Mouse (Mus musculus) CH12.LX (cell line): ENCODE data around the gene Mbl2. TPM values are rescaled to one million over a fixed set of nuclear protein-coding genes. Genes with fewer than 3 reads are reported as not detected.
"Not testable (repeated sequence)": the region's sequence is repeated elsewhere in the genome, so short reads cannot be mapped to it uniquely, and the experiment has no call there.

Experiments
- DNase-seq: peaks from one replicate; pipeline ENCODE4 v3.0.0-alpha.2; 2013; ENCODE audit errors: extremely low read depth
- H3K27ac ChIP-seq: 2 replicates; pipeline ENCODE4 v1.5.1; 2012; ENCODE audit warnings: low read depth, mild to moderate bottlenecking, control low read depth, moderate library complexity; ENCODE audit not compliant: insufficient read depth
- H3K27me3 ChIP-seq: replicated peaks from 2 replicates; pipeline ENCODE3; 2012; ENCODE audit warnings: inconsistent platforms
- H3K36me3 ChIP-seq, 2 experiments: replicated peaks in 1 of 2; 2 replicates each; pipeline versions ENCODE3 to v1.6.1; 2012; ENCODE audit warnings: inconsistent platforms in 1 of 2, low read length in 1 of 2, mild to moderate bottlenecking in 1 of 2, mixed read lengths in 1 of 2, moderate library complexity in 1 of 2; ENCODE audit not compliant: control insufficient read depth in 1 of 2, insufficient read depth in 1 of 2
- H3K4me1 ChIP-seq, 2 experiments: 2 replicates each; pipeline ENCODE4 v1.6.1; 2012; ENCODE audit warnings: inconsistent platforms in 1 of 2, moderate library complexity in 1 of 2; ENCODE audit not compliant: insufficient read depth in 2 of 2, control insufficient read depth in 1 of 2
- H3K4me2 ChIP-seq: 2 replicates; pipeline ENCODE4 v1.6.1; 2012; ENCODE audit warnings: low read depth, mild to moderate bottlenecking, control low read depth; ENCODE audit not compliant: poor library complexity, insufficient read depth, severe bottlenecking
- H3K4me3 ChIP-seq, 3 experiments: fragments of 150-350 bp in 1 of 3; sonication (generic) in 1 of 3; replicated peaks in 1 of 3; 2 replicates each; pipeline versions ENCODE3 to v1.5.1; 2011 to 2012; ENCODE audit warnings: low read depth in 2 of 3, low read length in 2 of 3, mild to moderate bottlenecking in 2 of 3, moderate library complexity in 2 of 3, control low read depth in 1 of 3, improper control_type of control experiment in 1 of 3, inconsistent platforms in 1 of 3, mixed read lengths in 1 of 3; ENCODE audit not compliant: poor library complexity in 1 of 3
- H3K79me2 ChIP-seq: replicated peaks from 2 replicates; pipeline ENCODE4 v1.6.1; 2012; ENCODE audit warnings: mild to moderate bottlenecking, moderate library complexity; ENCODE audit not compliant: control insufficient read depth, poor library complexity, insufficient read depth, severe bottlenecking; ENCODE audit errors: extremely low read depth
- H3K9ac ChIP-seq: 2 replicates; pipeline ENCODE4 v1.6.1; 2012; ENCODE audit warnings: low read depth, mild to moderate bottlenecking, control low read depth, moderate library complexity; ENCODE audit not compliant: insufficient read depth
- H3K9me3 ChIP-seq: replicated peaks from 2 replicates; pipeline ENCODE3; 2012; ENCODE audit warnings: low read length, inconsistent platforms, mixed read lengths
- BHLHE40 ChIP-seq: IDR thresholded peaks from 2 replicates; pipeline ENCODE4 v1.6.1; 2011; ENCODE audit warnings: mild to moderate bottlenecking, low read depth, low read length, improper control_type of control experiment
- CHD1 ChIP-seq: IDR thresholded peaks from 2 replicates; pipeline ENCODE4 v1.6.1; 2012; ENCODE audit warnings: low read depth, low read length, improper control_type of control experiment, inconsistent platforms
- CHD2 ChIP-seq: IDR thresholded peaks from 2 replicates; pipeline ENCODE4 v1.6.1; 2011; ENCODE audit warnings: low read length, improper control_type of control experiment
- ETS1 ChIP-seq: conservative IDR thresholded peaks from 2 replicates; pipeline ENCODE4 v1.6.1; 2012; ENCODE audit warnings: low read depth, mild to moderate bottlenecking, inconsistent platforms, low read length, improper control_type of control experiment, moderate library complexity
- GABPA ChIP-seq: IDR thresholded peaks from 2 replicates; pipeline ENCODE4 v1.6.1; 2012; ENCODE audit warnings: low read depth, low read length, improper control_type of control experiment, inconsistent platforms; ENCODE audit not compliant: insufficient replicate concordance
- HCFC1 ChIP-seq: IDR thresholded peaks from 2 replicates; pipeline ENCODE4 v1.6.1; 2012; ENCODE audit warnings: low read depth, mild to moderate bottlenecking, inconsistent platforms, low read length, improper control_type of control experiment
- JUN ChIP-seq: IDR thresholded peaks from 2 replicates; pipeline ENCODE4 v1.6.1; 2011; ENCODE audit warnings: low read depth, mild to moderate bottlenecking, low read length, improper control_type of control experiment, moderate library complexity; ENCODE audit not compliant: insufficient read depth
- KAT2A ChIP-seq: IDR thresholded peaks from 2 replicates; pipeline ENCODE4 v1.6.1; 2012; ENCODE audit warnings: low read length, improper control_type of control experiment, inconsistent platforms; ENCODE audit not compliant: insufficient replicate concordance
- MAZ ChIP-seq: IDR thresholded peaks from 2 replicates; pipeline ENCODE4 v1.6.1; 2012; ENCODE audit warnings: low read depth, mild to moderate bottlenecking, inconsistent platforms, low read length, improper control_type of control experiment, moderate library complexity
- MEF2A ChIP-seq: IDR thresholded peaks from 2 replicates; pipeline ENCODE4 v1.6.1; 2014; ENCODE audit warnings: low read depth, mild to moderate bottlenecking, inconsistent platforms, low read length, improper control_type of control experiment, borderline replicate concordance
- NELFE ChIP-seq: IDR thresholded peaks from 2 replicates; pipeline ENCODE4 v1.6.1; 2011; ENCODE audit warnings: low read depth, low read length, improper control_type of control experiment
- POLR2AphosphoS2 ChIP-seq: IDR thresholded peaks from 2 replicates; pipeline ENCODE4 v1.6.1; 2011; ENCODE audit warnings: low read depth, low read length, improper control_type of control experiment
- RCOR1 ChIP-seq: conservative IDR thresholded peaks from 2 replicates; pipeline ENCODE4 v1.6.1; 2012; ENCODE audit warnings: low read depth, mild to moderate bottlenecking, inconsistent platforms, low read length, improper control_type of control experiment
- TCF12 ChIP-seq: IDR thresholded peaks from 2 replicates; pipeline ENCODE4 v1.6.1; 2014; ENCODE audit warnings: low read depth, mild to moderate bottlenecking, inconsistent platforms, low read length, improper control_type of control experiment
- dilution Hi-C: fragments of 300-500 bp; cut with MboI; formaldehyde crosslinking; loops from 2 replicates; pipeline ENCODE4 v1.14.3; 2020; ENCODE audit warnings: low sequenced_read_pairs; ENCODE audit not compliant: extremely low pct_unique_long_range_greater_than_20kb, extremely low pct_ligation_motif_present
- in situ Hi-C: fragments of 300-500 bp; cut with MboI; formaldehyde crosslinking; loops from 3 replicates; pipeline ENCODE4 v1.14.3; 2019; ENCODE audit warnings: low sequenced_read_pairs, low pct_ligation_motif_present, low pct_unique_long_range_greater_than_20kb, mixed read lengths
- polyA plus RNA-seq: library from polyadenylated mRNA; unstranded; fragments of >175 nt; gene quantifications from 2 replicates; pipeline ENCODE4 v1.2.1, GENCODE M21; 2012; ENCODE audit warnings: low read depth; ENCODE audit not compliant: insufficient read length
- total RNA-seq, 2 experiments: library from RNA; depleted of rRNA; stranded (reverse); fragments of 300-350 nt in 1 of 2; fragments of >200 nt in 1 of 2; gene quantifications; 2 replicates each; pipeline ENCODE4 v1.2.3; 2012 to 2014

Gene Mbl2
- total and polyA plus RNA-seq, 3 experiments: not detected

GRCm38 (mm10) chr19:30206981-30207380 lies 25.8 kb upstream of the Mbl2 start:
- no peak for DNase-seq
- Histone ChIP-seq H3K4me2 (no peak overlapping the region), H3K4me1 (peaks cover 0 to 3% of the 10 kb centered on the region in 2 experiments; a peak in 2 of 4 replicates), H3K4me3 (no peak overlapping the region), H3K27me3 (no peaks in the 10 kb centered on the region), H3K27ac (no peak overlapping the region), H3K79me2 (no peaks in the 10 kb centered on the region), H3K9me3 (no peaks in the 10 kb centered on the region), H3K36me3 (no peaks in the 10 kb centered on the region), H3K9ac (no peak overlapping the region)
- dilution Hi-C loops (no loop called here), in situ Hi-C loops (loop anchor here (10.0 kb wide), 1 partner anchor 382 kb away; no protein-coding TSS in a partner anchor)
- TF ChIP-seq CHD2: no peak

GRCm38 (mm10) chr19:30209006-30209405 lies 23.7 kb upstream of the Mbl2 start:
- H3K9ac ChIP-seq, H3K27ac ChIP-seq, H3K4me1 ChIP-seq, H3K4me3 ChIP-seq, H3K27me3 ChIP-seq, H3K9me3 ChIP-seq, H3K36me3 ChIP-seq, H3K4me2 ChIP-seq, DNase-seq, H3K79me2 ChIP-seq, dilution Hi-C loops: not testable (repeated sequence)
- in situ Hi-C loops: loop anchor here (10.0 kb wide), 1 partner anchor 384 kb away; no protein-coding TSS in a partner anchor

- Histone ChIP-seq H3K27ac (no peak overlapping the region), H3K4me2 (no peak overlapping the region), H3K4me1 (peaks cover 0 to 3% of the 10 kb centered on the region in 2 experiments; a peak in 2 of 4 replicates), H3K9me3 (no peaks in the 10 kb centered on the region), H3K27me3 (no peaks in the 10 kb centered on the region), H3K79me2 (no peaks in the 10 kb centered on the region)
- dilution Hi-C loops: no loop called here
- TF ChIP-seq GABPA: no peak
- TF ChIP-seq HCFC1: no peak
- TF ChIP-seq TCF12: no peak
- no peak for TF ChIP-seq NELFE
- no peak for TF ChIP-seq MAZ
- TF ChIP-seq CHD1: no peak
- TF ChIP-seq ETS1: no peak
- no peak for TF ChIP-seq KAT2A
- TF ChIP-seq POLR2AphosphoS2: no peak
- no peak for TF ChIP-seq JUN
- TF ChIP-seq MEF2A: no peak
- TF ChIP-seq RCOR1: no peak
- TF ChIP-seq BHLHE40: no peak
- TF ChIP-seq, all 38 proteins: peak for 0
- H3K4me3 ChIP-seq: no peak overlapping the region
- H3K9ac ChIP-seq: no peak overlapping the region
- DNase-seq: no peak
- in situ Hi-C loops: no loop called here
- H3K36me3 ChIP-seq: no peaks in the 10 kb centered on the region
Observed at GRCm38 (mm10) chr19:30214026-30214425, 18.7 kb upstream of the Mbl2 start.

GRCm38 (mm10) chr19:30215736-30216135 lies 17.0 kb upstream of the Mbl2 start:
- H3K9me3 ChIP-seq, H3K4me2 ChIP-seq, H3K27ac ChIP-seq, H3K9ac ChIP-seq, dilution Hi-C loops, H3K79me2 ChIP-seq, in situ Hi-C loops, H3K4me1 ChIP-seq, H3K27me3 ChIP-seq, H3K4me3 ChIP-seq, H3K36me3 ChIP-seq, DNase-seq: not testable (repeated sequence)
